Mouse (Mus musculus) spleen, adult 2 months (tissue): ENCODE data around the gene Trpm1.

ENCODE experiments used
- CTCF ChIP-seq: fragments of 200-500 bp; IDR thresholded peaks from 2 replicates; pipeline ENCODE4 v1.5.1; 2011; ENCODE audit warnings: mild to moderate bottlenecking, inconsistent platforms; ENCODE audit not compliant: insufficient read depth, insufficient read length, insufficient replicate concordance; ENCODE audit errors: extremely low read depth
- POLR2A ChIP-seq: fragments of 200-500 bp; IDR thresholded peaks from 2 replicates; pipeline ENCODE4 v1.6.1; 2011; ENCODE audit warnings: low read depth, low read length, inconsistent platforms

GRCm38 (mm10) chr7:64271926-64272325 is 118.3 kb downstream of the Trpm1 start:
- TF ChIP-seq POLR2A (no peak), CTCF (no peak)
